Mouse (Mus musculus) hindlimb bud, embryonic 11.5 days (tissue): ENCODE data around the gene Hephl1.

Experiments used
- DNase-seq: peaks from one replicate; pipeline ENCODE4 v3.0.0-alpha.2; 2012; ENCODE audit warnings: low read depth, low spot score; ENCODE audit errors: extremely low spot score

Hephl1 gene

DNA sequence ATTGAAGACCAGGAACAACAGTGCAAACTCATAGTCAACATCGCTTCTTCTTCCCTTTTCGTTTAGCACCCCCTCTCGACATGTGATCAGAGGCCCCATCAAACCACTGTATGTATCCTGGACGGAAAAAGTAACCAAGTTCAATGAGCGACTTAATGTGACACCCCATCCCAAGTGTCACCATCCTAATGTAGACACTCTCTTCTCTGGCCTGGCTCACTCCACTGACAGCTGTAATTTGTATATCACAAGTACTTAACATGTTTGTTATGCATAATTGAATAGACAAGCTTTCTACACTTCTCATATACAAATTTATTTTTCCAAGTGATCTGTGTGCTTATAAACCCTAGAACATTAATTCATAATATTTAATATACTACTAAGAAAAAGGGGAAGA lies 51.1 kb downstream of the Hephl1 start:
- no peak for DNase-seq

DNA sequence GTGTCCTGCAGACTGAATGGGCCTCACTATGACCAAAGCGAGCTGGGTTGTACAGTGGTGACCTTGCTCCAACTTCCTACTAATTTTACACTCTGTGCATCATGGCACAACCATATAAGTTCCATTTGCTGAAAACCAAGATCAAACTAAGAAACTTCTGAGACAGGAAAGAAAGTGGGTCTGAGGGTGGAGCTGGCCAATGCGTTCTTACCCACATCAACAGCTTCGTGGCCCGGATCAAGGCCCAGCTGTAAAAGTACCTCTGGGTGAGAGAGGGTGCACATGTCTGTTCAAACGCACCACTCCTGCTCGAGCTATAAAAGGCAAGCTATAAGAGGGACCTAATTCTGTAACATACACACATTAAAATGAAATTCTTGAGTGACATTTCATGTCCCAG lies 51.9 kb downstream of the Hephl1 start:
- no peak for DNase-seq

DNA sequence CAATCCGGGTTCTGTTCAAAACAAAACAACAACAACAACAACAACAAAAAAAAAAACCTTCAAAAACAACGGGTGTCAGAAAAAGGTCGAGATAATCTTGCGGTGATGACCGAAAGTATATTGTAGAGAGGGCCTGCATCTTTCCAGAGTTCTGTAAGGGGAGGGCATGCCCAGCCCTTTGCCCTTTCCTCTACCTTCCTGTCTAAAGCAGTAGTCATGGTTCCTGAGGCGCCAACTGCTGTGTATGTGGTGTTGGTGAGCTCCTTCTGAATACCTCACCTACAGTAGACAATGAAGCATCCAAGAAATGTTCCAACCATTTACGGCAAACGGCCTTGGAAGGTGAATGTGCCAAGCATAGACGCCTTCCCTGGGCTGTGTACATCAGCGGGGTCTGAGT lies 66.2 kb downstream of the Hephl1 start:
- no peak for DNase-seq

DNA sequence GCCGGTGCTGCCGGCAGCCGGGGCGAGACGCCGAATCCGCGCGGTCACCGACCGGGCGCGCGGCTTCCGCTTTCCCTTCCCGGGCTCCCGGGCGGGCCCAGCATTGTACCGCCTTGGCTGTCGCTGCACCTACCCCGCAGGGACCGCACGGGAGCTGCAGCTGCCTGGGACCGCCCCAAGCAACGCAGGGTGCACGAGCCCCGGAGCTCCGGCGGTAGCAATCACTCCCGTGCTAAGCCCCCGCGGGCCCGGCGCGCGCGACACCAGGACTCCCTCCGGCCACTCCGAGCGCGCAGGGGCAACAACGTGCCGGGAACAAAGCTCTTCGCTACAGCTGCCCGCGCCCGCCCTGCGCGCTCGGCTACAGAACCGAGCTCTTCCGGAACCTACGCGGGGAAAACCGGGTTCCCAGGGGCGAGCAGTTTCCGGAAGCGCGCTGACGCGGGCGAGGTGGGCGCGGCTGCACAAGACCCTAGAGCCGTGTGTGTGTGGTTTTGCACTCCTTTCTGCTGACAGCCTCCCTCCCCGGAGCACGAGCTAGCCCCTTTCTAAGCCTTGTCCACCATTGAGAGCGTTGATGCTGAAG lies 66.7 kb downstream of the Hephl1 start, which contains the start of gene Panx1:
Panx1 (minus strand) TSS at position 395 of the 586 bp plus-strand sequence.
- DNase-seq = peak; percentile 28

DNA sequence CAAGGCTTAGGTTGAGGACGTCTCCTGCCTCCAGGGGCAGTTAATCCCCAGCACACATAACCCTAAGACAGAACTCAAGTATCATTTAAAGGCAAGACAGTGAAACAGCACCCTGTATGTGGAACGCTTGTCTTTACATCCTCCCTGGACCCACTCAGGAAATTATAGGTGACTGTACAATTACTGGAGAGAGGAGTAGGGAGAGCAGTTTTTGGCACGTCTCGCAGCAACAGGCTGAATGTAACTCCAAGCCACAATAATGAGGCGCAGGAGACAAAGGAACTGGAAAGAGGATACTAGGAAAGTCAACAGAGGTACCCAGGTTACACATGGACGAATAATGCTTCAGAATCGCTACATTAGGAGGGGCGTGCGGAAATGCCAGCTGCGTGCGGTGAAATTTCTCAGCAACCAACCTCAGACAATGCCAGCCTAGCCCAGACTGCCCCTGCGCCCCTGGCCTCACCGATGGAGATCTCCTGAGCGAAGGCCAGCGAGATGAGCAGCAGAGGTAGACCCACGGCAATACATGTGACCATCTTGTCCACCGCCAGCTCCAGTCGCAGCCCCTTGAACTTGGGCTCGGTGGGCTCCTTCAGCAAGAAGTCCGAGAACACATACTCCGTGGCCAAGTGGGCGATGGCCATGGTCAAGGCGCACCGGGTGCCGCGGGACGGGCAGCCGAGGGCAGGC lies 67.4 kb downstream of the Hephl1 start:
- DNase-seq = peak; percentile 30

DNA sequence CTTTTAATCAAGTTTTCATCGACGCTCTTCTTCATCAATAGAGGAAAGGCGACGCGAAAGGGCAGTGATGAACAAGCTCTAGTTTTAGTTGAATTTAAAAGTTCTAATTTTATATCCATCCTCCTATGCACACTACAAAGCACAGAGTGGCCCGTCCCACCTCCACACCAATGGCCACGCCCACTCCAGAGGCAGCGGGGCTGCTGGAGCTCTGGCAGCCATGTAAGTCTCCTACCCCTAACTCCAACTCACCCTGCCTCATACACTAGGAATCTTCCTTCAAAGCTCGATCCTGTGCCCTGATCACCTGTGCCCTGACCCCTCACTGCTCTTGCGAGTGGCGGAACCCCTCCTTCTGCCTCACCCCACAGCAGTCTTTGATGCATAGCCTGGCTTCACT lies 70.4 kb downstream of the Hephl1 start:
- DNase-seq = no peak

DNA sequence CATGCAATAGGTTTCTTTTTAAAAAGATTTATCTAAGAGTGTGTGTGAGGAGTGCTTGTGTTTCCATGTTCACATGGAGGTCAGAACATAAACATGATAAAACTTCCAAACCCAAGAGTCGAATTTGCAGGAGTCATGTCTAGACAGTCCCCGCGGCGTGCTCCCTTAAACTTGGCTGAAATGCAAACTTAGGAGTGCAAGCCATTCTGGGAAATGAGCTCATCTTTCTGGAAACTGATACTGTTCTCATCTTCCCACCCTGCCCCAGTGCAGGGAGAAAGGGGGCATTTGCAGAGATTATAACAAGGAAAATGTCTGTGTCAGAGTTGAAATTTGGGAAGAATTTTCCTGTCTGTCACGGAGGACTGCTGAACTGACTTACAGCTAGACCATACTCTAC lies 72.1 kb downstream of the Hephl1 start:
- no peak for DNase-seq

DNA sequence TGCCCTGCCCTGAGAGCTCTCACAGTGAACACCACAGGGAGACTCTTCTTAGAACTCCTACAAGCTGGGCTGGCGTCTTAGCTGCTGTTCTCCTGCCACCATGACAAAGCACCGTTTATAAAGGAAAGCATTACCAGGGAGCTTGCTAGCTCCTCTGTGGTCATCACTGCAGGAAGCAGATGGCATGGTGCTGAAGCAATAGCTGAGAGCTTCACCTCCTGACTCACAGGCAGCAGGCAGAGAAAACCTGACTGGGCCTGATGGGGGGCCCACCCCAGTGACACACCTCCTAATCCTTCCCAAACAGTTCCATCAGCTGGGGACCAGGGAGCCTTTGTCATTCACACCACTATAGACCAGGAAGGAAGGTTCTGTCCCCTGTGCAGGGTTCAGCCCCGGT lies 74.2 kb downstream of the Hephl1 start:
- no peak for DNase-seq

DNA sequence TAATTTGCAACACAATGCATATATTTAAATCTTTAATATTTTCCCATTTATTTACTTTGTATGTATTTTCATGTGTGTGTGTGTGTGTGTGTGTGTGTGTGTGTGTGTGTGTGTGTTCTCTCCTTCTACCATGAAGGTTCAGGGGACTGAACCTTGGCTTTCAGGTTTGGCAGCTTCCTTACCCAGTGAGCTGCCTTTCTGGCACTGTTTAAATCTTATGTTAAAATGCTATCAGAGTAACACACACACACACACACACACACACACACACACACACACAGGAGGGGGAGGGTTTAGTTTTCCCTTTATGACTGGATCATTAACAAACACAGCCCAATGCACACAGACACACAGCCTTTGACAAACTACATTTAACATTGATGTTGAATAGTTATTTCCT lies 74.7 kb downstream of the Hephl1 start:
- no peak for DNase-seq

DNA sequence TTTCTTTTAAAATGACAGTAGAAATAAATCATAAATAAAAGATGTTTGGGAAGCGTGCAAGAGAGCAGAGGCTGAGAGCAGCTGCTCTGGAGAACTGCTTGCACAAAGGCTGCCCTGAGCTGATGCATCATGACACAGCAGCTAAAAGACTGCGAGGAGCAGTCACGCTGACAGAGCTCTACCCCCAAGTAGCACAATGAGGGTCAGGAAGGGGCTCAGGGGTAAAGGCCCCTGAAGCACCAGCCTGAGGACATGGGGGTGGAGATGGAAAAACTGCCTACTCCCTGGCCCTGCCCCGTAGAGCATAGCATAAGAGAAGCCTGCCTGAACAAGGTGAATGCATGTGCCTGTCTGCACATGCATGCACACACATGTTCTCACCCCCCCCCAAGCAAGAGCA lies 75.1 kb downstream of the Hephl1 start:
- DNase-seq = no peak

DNA sequence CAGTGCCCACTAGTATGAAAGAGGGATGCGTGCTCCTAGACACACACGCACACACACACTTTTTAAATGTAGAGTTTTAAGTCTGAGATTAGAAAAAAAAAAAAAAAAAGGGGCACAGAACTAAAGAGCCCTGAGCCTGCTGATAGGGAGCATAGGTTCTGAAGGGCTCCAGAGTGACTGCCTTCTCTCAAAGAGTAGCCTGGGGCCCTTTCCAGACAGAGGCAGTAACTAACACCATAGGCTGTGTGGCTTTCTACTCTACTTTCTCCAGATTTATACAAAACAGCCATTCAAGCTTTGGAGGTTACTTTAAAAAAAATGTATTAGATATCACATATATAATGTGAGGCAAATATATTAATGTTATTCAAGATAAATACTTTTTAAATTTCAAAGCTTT lies 75.5 kb downstream of the Hephl1 start:
- DNase-seq = no peak

DNA sequence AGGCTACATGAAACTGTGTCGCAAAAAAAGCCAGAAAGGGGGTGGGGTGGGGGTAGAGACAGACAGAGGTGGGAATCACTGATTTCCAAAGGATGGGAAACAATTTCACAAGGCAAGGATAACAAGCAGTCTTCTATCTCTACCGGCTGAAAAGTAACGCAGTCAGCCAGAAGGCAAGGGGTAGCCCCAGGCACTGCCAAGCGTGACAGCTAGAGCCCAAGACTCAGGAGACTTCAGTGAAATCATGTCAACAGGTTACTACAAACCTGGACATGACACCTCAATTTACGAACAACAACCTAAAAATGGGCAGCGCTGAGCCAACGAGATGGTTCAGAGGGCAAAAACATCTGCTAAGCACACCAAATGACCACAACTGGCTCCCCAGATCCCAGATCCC lies 75.9 kb downstream of the Hephl1 start:
- no peak for DNase-seq

DNA sequence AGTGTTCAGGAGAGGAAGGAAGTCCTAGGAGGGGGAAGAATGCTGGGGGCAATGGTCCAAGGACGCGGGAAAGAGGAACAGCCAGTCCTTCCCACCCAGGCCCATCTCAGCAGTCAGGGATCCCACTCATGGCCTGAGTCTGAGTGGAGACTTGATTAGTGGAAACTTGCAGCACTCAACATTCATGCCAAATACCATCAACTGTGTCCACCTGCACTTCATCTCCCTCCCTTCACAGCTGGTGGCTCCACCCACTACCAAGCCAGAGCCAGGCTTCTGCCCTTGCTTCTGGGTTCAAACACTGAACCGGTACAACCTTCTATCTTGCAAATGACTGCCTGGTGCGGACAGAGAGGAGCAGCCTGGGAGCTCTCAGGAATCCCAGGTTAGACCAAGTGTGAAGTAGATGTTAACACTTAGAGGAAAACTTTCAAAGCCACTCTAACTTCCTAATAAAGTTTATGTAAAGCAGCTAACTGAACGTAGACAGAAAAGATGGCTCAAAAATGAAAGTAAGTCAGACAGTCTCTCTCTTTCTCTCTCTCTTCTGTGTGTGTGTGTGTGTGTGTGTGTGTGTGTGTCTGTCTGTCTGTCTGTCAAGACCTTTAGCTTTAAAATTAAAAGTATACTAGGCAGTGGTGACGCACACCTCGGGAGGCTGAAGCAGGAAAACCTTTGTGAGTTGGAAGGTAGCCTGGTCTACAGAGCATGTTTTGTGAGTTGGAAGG lies 77.2 kb downstream of the Hephl1 start:
- DNase-seq = no peak

DNA sequence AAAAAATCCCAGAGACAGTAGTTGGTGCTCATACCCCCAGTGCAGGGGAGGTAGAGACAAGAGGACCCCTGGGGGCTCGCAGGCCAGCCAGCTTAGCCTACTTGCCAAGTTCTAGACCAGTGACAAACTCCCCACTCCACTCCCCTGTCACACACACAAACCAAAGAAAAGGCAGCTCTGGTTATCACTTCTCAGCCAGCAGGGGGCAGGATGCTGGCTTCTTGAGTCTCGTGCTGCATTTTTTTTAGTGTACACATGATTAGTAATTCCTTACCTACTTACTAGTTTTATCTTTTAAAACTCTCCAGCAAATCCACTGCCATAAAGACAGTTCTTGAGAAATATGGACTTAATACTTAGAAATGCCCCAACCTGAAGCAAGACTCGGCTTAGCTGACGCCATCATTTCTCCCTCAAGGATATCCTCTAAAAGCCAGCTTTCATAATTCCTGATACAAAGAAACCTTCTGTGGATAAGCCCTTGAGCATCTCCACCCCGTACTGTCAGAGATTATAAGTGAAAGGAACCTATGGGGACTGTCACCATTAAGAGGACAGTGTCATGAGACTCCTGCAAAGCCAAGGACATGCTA lies 78.2 kb downstream of the Hephl1 start:
- no peak for DNase-seq

DNA sequence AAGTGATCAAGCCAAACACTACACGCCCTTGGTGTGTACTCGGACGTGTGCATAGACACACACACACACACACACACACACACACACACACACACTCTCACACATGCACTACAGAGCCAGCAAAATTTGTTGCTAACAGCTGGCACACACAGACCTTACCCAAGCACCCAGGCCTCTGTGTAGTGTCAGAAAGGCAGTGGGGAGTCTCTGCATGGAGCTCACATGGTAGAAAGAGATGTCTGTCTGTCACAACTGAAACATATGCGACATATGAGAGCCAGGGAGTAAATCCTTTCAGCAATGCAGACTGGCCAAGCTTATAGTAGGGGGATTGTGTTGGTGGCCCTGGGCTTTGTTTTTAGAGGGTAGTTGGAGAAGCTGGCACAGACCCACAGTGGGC lies 79.1 kb downstream of the Hephl1 start:
- DNase-seq = no peak

DNA sequence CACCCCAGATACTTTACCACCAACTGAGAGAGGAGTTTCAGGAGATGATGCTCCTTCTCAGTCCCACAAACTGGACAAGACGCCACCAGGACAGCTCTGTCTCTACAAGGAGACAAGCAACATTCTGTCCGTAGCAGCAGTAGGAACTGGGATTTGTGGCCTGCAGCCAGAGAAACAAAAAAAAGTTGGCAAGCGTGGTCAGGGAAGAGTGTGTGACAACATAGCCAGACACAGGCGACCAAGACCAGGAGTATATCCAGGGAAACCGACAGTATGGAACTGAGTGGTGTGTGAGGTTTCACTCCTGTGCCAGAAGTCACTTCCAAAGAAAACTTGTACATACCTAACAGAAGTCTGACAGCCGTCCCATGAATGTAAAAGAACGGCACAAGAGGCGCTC lies 81.1 kb downstream of the Hephl1 start:
- DNase-seq = no peak

DNA sequence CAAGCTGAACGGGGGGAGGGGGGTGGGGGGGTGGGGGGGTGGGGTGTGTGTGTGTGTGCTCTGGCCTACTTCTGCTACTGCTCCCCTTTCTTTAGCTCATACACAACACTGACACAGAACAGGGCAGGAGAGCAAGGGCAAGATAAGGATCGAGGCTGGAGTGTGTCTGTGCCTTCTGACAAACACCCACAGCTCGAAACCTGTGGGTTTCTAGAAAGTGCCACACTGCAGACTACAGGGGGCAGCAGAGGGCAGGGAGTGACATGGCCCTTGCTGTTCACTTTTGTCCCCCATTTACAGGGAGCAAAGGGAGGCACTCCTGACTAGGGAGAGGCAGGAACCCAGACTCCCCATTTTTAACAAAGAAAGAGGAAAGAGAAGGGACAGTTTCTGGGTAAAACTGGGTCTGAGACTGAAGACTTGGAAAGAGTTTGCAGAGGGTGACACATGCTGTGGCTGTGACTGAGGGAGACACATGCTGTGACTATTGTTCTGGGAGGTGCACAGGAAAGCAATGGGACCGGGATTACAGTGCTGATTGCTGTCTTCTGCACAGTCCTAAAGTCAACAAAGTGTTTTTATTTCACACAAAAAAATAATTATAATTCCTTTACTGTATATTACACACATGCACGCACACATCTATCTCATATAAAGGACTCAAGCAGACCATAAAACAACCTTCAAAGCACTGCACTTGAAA lies 82.7 kb downstream of the Hephl1 start:
- DNase-seq = no peak

DNA sequence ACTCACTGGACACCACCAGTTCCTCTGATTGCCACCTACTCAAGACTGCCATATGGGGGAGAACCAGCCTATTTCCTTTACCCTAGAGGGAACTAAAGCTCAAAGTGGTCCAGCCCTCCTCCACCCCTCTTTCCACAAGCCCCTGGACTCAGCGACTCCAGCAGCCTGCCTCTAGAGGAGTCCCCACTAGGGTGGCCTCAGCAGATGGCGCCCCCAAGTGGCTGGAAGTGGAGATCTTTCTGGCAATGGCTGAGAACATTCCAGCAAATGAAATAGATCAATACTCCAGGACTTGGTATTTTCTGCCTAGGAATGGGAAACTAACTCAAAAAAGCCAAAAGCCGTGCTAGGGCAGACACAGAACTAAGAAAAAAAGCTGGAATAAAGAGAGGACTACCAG lies 84.2 kb downstream of the Hephl1 start:
- no peak for DNase-seq

DNA sequence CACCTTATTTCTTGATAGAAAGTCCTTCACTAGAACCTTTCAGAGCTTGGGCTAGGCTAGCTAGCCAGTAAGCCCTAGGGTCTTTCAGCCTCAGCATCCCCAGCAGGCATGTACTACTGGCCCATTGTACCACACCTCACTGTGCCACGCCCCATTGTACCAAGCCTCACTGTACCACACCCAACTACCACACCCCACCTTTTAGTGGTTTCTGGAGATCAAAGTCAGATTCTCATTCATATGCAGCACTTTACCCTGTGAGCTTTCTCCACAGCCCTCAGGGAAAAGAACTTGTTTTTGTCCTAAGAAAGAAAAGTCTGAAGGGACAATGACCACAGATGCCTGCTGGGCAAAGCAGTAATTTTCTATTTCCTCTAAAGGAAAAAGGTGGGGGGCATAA lies 88.9 kb downstream of the Hephl1 start:
- DNase-seq = no peak

DNA sequence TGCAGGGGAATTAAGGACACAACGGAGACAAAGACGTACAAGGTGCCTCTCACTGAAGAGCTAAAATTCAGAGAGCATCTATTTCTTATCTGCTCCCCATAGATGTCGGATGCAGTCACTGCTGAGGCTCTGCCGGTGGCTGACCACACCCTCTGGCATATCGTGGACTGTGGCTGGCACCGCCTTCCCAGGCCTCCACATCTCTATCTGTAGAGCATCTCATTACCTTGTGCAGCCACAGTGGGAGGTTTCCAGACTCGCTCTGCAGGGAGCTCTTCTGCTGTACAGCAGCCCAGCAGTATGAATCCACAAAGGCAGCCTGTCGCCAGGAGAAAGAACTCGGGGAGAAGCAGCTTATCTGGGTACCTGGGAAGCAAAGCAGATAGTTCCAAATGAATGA lies 90.8 kb downstream of the Hephl1 start:
- no peak for DNase-seq

DNA sequence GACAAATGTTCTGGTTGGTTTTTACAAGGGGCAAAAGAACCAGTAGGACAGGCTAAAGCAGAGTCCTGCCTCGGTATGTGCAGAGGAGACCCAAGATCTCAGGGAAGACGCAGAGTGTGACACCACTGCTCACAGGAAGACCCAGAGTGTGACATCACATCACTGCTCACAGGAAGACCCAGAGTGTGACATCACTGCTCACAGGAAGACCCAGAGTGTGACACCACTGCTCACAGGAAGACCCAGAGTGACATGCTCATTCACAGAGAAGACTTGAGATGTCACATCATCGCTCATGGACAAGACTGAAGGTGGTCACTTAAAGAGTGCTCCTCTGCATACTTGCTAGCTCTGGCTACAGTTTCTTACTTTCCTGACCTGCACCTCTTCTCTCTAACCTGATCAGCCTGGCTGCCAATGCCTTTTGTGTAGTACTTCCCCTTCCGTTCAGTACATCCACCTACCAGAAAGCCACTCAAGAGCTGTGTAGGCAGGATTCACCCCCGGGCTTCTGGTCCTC lies 91.3 kb downstream of the Hephl1 start:
- no peak for DNase-seq
